Mouse (Mus musculus) activated CD4-positive, CD25-positive, alpha-beta regulatory T cell, adult 9 weeks (primary cell): Measurements from ENCODE around the gene AL607142.1. TPM values are rescaled to one million over a fixed set of nuclear protein-coding genes. Genes with fewer than 3 reads are reported as not detected.

Experiments
- polyA plus RNA-seq: library from polyadenylated mRNA; unstranded; fragments of 100-300 nt; shearing (Covaris generic); gene quantifications from one replicate; pipeline ENCODE4 v1.2.1, GENCODE M21; 2017

AL607142.1 gene
- not detected for polyA plus RNA-seq

DNA sequence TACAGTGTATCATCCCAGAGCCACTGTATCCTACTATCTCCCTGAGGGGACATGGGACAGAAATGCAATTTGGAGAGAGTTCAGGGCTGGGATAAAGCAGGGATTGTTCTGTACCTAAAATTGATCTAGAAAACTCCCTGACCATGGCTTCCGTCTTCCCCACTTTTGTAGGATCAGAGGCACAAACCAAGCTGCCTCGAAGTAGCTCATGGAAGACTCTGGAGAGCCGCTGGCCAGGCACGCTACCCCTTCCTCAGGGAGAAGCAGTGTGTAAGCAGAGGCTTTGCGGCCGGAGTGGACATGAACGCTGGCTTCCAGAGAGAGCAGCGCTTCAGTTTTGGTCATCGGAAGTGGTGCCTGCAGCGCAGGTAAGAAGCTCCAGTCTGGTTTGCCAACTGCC lies at the start of gene AL607142.1:
TSS of gene AL607142.1 (plus strand) at position 301 of the 400 bp plus-strand sequence.

Other genes with a start within 250 kb of the AL607142.1 start
- 0.38 TPM for gene Edn2, start 96.2 kb downstream of the AL607142.1 start, polyA plus RNA-seq
- gene Foxo6, start 222.4 kb downstream of the AL607142.1 start, polyA plus RNA-seq = not detected